Mouse (Mus musculus) lung, adult 2 months (tissue): Measurements from ENCODE around the gene Gpi1.

ENCODE experiments used
- CTCF ChIP-seq: fragments of 200-500 bp; IDR thresholded peaks from 2 replicates; pipeline ENCODE4 v1.5.1; 2011; ENCODE audit warnings: mild to moderate bottlenecking, low read length, control low read depth; ENCODE audit not compliant: insufficient read depth
- POLR2A ChIP-seq: fragments of 200-500 bp; IDR thresholded peaks from 2 replicates; pipeline ENCODE4 v1.6.1; 2011; ENCODE audit warnings: low read depth, mild to moderate bottlenecking, control low read depth, low read length, borderline replicate concordance; ENCODE audit errors: extremely low read depth

GRCm38 (mm10) chr7:34265876-34266346 is 35.8 kb upstream of the Gpi1 start:
- TF ChIP-seq POLR2A: no peak
- peak; percentile 67 for TF ChIP-seq CTCF
